Mouse (Mus musculus) heart, postnatal 4 days (tissue): ENCODE results near the gene Sectm1a. TPM values are rescaled to one million over a fixed set of nuclear protein-coding genes. Genes with fewer than 3 reads are reported as not detected.
A peak's percentile ranks its signal among the peaks of the same experiment; 100 is the strongest.
"Not testable (repeated sequence)": the region's sequence is repeated elsewhere in the genome, so short reads cannot be mapped to it uniquely, and the experiment has no call there.

Source experiments
- DNase-seq: peaks from one replicate; pipeline ENCODE4 v3.0.0; 2021
- total RNA-seq, 2 experiments: library from RNA; stranded (reverse); gene quantifications; 2 replicates each; pipeline ENCODE4 v1.2.3; 2021

Sectm1a gene
- total RNA-seq = not detected

DNA sequence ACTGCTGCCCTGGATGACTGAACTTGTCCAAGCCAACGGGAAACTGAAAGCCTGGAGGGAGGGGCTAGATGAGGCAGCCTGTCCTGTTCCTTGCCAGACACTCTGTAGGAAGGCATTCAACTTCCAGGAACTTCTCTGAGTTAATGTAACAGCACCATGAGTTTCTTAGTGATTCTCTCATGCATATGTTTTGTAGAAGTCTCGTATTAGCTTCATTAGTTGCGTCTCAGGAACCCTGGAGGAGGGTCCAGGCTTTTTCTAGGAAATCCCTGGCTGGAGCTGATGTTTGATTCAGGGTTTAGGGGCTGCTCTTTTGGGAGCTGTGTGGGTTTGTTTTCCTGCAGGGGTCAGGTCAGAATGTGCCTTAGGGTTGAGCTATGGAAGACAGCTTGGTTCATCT, at the start of gene Sectm1a:
Gene Sectm1a, minus strand, starts transcription at position 101 of the 400 bp plus-strand sequence.
- no peak for DNase-seq

GRCm38 (mm10) chr11:121129616-121130015, 48.6 kb upstream of the Sectm1a start:
- no peak for DNase-seq

- no peak for DNase-seq
These were observed 46.4 kb upstream of the Sectm1a start for GRCm38 (mm10) chr11:121127441-121127840.

- no peak for DNase-seq
These were observed 45.4 kb upstream of the Sectm1a start for GRCm38 (mm10) chr11:121126395-121126794.

DNA sequence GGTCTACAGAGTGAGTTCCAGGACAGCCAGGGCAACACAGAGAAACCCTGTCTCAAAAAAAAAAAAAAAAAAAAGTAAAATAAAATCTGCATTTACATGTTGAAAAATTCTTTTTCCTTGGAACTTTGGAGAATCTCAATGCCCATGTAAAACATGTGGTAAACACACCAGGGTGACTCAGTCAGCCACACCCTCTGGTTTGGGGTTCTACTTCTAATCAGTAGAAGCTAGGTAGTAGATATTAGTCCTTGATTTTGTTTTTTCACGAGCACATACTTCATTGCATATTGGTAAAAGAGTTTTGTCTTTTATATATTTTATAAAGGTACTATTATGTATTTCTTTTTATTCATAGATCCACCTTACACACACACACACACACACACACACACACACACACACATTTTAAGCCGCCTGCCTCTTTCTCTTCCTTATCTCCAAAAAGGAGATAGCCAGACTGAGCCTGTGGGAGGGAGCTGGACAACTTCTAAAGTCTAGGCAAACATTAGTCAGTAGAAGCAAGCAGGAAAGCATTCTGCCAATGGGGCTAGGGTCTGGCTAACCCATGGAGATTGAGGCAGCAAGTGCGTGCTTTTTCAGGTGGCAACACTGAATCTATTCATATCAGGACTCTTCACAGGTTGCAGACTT, 44.6 kb upstream of the Sectm1a start:
- no peak for DNase-seq

GRCm38 (mm10) chr11:121123438-121123837, 42.4 kb upstream of the Sectm1a start:
- no peak for DNase-seq

DNA sequence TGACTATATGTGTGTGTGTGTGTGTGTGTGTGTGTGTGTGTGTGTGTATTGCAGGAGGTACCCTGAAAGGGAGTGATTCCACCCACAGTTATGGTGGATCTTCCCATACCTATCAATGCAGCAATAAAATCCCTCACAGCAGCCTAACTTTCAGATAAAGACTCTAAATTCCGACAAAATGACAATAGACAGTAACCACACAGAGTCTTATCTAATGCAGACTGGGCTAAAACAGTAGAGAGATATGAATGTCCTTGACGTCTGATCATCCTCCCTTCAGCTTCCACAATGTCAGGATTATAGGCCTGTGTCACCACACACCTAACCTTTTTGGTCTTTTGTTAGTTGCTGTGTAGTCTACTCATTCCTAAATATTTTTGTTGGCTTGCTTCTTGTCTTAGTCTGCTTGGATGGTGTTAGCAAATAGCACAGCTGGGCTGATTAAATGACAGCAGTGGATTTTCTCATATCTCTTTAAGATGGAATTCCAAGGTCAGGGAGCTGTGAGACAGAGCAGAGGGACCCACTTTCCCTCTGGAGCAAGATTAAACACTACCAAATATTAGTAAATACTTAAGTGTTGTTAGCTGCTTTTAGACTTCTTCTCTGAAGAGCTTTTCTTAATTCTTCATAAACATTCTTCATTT, 41.1 kb upstream of the Sectm1a start:
- DNase-seq = no peak

GRCm38 (mm10) chr11:121121151-121121550, 40.1 kb upstream of the Sectm1a start:
- DNase-seq = no peak

DNA sequence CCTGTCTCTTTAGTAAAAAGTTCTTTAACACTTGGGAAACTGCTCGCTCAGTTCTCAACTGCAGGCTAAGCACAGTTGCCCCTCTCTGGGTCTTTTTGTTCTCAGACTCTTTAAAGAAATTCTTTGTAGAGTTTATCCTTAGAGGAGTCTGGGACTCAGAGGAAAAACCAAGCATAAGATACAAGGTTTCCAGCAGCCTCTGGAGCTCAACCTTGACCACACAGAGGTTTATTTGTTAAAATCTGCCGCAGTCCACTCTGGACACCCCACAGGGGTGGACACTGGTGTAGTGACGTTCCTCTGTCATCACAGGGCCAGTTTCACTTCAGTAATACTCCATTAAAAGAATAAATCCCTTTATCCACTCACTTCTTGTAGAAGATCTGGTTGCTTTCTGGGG, 37.6 kb upstream of the Sectm1a start, which contains the start of gene Tex19.2:
Gene Tex19.2, minus strand, starts transcription at position 101 of the 400 bp plus-strand sequence.
- DNase-seq = no peak

DNA sequence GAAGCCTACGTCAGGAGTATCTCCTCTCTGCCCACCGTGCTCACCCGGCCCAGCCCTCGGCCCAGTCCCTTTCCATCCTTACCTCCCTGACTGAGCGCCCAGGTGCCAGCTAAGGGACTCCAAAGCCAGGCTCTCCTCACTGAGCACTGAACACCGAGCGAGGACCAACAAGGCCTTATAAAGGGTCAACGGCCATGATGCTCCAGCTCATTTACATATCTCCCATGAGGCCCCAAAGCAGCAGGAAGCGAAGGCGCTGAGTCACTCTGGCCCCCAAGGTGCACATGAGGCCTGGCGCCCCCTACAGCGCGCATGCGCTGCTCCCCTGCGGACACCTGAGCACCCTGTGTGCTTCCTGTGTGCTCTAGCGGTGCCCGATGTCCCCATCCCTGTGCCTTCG, 37.1 kb upstream of the Sectm1a start:
- DNase-seq = no peak

DNA sequence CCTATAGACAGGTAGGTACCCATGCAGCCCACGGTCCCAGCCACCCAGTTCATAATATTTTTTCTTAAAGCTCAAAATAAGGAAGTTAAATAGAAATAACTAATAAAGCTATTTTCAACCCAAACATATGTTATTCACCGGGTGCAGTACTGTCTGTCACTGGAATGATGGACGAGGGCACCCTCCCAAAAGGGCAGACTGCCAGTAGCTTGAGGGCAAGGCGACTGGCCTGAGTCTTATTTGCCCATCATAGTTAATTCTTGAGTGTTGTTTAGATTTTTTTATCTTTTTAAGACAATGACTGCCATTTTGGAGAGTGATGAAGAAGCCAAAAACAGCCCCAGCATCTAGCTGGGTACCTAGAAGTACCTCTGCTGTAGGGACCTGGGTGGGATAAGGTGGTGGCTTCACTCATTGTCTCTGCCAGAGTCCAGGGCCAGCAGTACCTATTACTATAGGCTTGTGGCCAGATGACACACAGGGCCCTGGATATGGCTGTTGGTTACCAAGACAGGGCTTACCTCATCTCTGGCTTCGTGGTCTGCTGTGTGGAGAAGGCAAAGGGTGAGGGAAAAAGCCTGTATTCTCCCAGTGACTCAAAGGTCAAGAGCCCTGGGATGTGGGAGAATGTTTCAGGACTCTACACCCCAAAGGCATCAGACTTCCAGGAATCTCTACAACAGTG, 31.2 kb upstream of the Sectm1a start:
- DNase-seq = no peak

GRCm38 (mm10) chr11:121111601-121112000, 30.6 kb upstream of the Sectm1a start:
- DNase-seq = no peak

DNA sequence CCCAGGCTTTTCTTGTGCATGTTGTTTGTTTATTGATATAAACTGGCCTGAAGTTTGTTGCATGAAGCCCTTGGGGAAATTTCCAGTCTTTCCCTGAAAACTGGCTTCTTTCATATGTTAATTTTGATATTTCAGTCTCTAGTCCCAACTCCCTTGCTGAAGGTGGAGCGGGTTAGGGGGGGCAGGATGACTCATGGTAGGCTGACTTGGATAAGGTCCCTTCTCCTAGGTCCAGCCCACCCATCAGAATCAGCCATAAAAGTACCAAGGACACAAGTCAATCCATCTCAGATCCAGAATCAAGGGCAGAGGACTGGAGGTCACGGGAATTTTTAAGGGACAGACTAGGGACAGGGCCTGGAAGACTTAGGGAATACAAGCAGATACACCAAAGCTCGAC, 30.0 kb upstream of the Sectm1a start:
- no peak for DNase-seq

GRCm38 (mm10) chr11:121109986-121110385, 29.0 kb upstream of the Sectm1a start:
- peak; percentile 80 for DNase-seq

- peak; percentile 48 for DNase-seq
These were observed 27.0 kb upstream of the Sectm1a start for GRCm38 (mm10) chr11:121108061-121108460.

DNA sequence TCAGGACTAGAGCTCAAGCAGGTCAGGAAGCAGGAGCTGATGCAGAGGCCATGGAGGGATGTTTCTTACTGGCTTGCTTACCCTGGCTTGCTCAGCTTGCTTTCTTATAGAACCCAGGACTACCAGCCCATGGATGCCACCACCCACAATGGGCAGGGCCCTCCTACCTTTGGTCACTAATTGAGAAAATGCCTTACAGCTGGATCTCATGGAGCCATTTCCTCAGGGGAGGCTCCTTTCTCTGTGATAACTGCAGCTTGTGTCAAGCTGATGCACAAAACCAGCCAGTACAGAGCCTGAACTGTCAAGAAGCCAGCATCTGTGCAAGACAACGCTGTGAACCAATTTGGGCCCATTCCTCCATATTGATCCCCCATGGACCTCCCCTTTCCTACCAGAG, 26.2 kb upstream of the Sectm1a start:
- not testable (repeated sequence) for DNase-seq

GRCm38 (mm10) chr11:121101124-121101805, 20.2 kb upstream of the Sectm1a start:
- DNase-seq = no peak

DNA sequence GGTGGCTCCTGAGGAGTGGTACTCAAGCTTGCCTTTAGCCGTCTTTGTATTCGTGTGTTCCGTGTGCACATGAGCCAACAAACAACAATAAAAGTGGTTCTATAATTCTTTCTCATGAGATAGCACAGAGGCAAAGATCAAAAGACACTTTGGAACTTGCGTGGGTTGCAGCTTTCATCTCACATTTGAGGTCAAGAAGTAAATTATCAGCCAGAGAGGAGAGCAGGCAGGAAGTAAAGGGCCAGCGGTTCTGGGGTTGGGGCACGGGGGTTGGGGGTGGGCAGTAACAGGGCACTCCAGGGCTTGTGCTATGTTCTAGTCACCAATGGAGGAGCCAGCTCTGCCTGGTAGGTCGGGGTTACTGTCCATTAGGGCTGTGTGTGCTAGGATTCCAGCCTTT, 19.7 kb upstream of the Sectm1a start:
- DNase-seq = no peak

DNA sequence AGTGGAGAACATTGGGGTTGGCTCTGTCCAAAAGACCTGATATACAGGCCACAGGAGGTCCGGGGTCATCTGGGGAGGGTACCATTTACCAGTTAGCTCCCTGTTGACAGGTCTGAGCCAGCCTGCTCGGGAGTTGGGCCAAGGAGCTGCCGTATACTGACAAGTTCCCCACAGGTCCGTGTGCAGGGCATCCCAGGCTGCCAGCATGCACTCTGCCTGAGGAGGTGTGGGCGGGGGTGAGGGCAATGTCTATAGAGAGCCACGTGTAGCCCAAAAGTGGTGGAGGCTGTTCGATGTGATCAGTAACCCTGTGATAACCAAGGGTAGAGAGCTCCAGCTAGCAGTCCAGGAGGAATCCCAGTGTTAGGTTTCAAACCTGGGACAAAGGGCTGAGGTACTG, 18.7 kb upstream of the Sectm1a start:
- DNase-seq = no peak

- DNase-seq = no peak
These were observed 11.9 kb upstream of the Sectm1a start for GRCm38 (mm10) chr11:121092606-121093585.

- no peak for DNase-seq
These were observed 9.9 kb upstream of the Sectm1a start for GRCm38 (mm10) chr11:121090943-121091342.
